1 mouse cellular context compared by ENCODE assay signal in the genomic region with DNA sequence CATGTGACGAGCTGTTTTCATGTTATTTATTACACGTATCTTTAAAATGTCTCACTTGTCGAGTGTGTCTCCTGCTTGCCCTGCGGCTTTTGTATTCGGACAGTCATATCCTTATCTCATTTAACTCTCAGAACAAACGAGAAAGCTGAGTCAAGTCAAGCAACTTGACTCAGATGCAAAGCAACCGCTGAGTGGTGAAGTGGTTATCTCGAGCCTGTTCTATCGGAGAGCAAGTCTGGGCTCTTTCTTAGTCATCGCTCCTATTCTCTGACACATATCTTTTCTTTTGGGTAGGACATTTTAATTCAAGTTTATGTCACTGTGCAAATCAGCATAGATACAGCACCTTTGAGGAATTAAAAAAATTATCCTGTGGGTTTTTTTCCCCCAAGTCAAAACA.
TF ChIP-seq lines count a peak whose summit lies in the region.

No protein-coding gene starts in this region.

TF ChIP-seq in MEL, 35 proteins besides CTCF, POLR2A, EP300 and RAD21 (continued from another document):
- TF ChIP-seq GATA1 (IDR thresholded peaks at IDR 0.05; ENCODE audit: low read depth, low read length) (peak; percentile 76), ETS1 (IDR thresholded peaks at IDR 0.05; ENCODE audit: low read depth, low read length) (peak; percentile 31; the same call in 1 of the 2 replicates), HCFC1 (IDR thresholded peaks at IDR 0.05; ENCODE audit: low read depth, low read length) (no peak), E2F4 (IDR thresholded peaks at IDR 0.05; ENCODE audit: borderline replicate concordance, low read depth, low read length) (no peak), TBP (IDR thresholded peaks at IDR 0.05; ENCODE audit: low read depth, low read length) (peak; percentile 31; the same call in 1 of the 2 replicates)
